Mouse (Mus musculus) C2C12 (cell line): Measurements from ENCODE around the gene Rnasek.

Experiments used
- CTCF ChIP-seq: IDR thresholded peaks from one replicate; pipeline ENCODE4 v1.5.1; 2011; ENCODE audit not compliant: control insufficient read depth, insufficient read depth, insufficient read length
- MAX ChIP-seq: IDR thresholded peaks from one replicate; pipeline ENCODE4 v1.6.1; 2011; ENCODE audit warnings: mild to moderate bottlenecking, control low read depth

DNA sequence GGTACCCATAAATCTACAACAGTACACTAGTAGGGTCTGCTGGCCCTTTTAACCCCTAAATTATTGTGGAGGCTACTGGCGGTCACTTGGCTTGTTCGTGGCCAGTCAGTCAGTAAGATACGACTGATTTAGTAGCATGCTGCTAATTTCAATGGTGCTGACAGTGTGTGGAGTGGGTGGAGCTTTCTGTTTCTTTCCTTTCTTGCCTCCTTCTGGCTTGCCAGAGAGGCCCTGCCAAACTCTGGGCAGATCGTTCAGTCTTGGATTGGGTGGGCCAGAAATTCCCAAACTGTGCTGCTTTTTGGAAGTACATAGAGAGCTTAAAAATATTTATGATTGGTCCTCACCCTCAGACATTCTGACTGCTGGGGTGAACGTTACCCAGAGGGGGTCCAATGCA is 12.5 kb downstream of the Rnasek start:
- TF ChIP-seq MAX = no peak
- TF ChIP-seq CTCF = no peak
